Mouse (Mus musculus): ENCODE data around the gene Dysf. TPM values are rescaled to one million over a fixed set of nuclear protein-coding genes. Genes with fewer than 3 reads are reported as not detected.

The Dysf gene
- total and polyA plus RNA-seq, 3 experiments = 0.05 to 0.39 (median 0.38) TPM

DNA sequence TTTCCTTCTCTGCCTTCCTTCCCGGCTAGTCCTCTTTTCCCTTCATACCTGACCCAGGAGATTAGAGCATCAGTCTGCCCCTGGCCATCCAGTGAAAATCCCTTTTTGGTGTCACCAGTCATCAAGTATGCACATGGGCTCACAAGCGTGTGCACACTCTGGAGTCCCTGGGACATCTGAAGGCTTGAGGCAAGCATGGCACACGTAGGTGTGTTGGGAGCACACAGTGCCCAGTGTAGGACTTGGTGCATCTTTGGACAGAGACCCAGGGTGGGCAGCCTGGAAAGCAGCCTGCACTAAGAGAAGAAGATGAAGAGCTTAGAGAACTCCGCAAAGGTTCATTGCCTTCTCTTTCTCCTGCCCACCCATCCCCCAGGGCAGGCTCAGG, 1.5 kb downstream of the Dysf start:
- in situ Hi-C loops (cut with MboI; ENCODE audit: low pct_ligation_motif_present, low pct_unique_long_range_greater_than_20kb, low sequenced_read_pairs) = no loop called here
- H3K9me3 ChIP-seq (replicated peaks; ENCODE audit: low read length) = no peaks in the 10 kb centered on the region
- H3K4me2 ChIP-seq (ENCODE audit: insufficient read depth, low read depth, poor library complexity, severe bottlenecking) = no peak overlapping the region
- no peaks in the 10 kb centered on the region for H3K36me3 ChIP-seq (replicated peaks in 1 of 2; ENCODE audit: control insufficient read depth in 1 of 2, insufficient read depth in 1 of 2, low read length in 1 of 2)
- peaks cover 4% of the 10 kb centered on the region for H3K27me3 ChIP-seq (replicated peaks)
- H3K79me2 ChIP-seq (replicated peaks; ENCODE audit: control insufficient read depth, extremely low read depth, insufficient read depth, poor library complexity, severe bottlenecking) = no peaks in the 10 kb centered on the region
- dilution Hi-C loops (cut with MboI; ENCODE audit: extremely low pct_ligation_motif_present, extremely low pct_unique_long_range_greater_than_20kb, low sequenced_read_pairs) = no loop called here
- no peak overlapping the region for H3K9ac ChIP-seq (ENCODE audit: insufficient read depth, low read depth)
- no peak overlapping the region for H3K4me3 ChIP-seq (replicated peaks in 1 of 3; ENCODE audit: low read depth in 2 of 3, low read length in 2 of 3, poor library complexity in 1 of 3)
- peaks cover 9 to 28% of the 10 kb centered on the region in 2 experiments for H3K4me1 ChIP-seq (ENCODE audit: control insufficient read depth in 1 of 2, insufficient read depth in 2 of 2)
- TF ChIP-seq JUN (IDR thresholded peaks at IDR 0.05; ENCODE audit: insufficient read depth, low read depth, low read length) = no peak
- TF ChIP-seq HCFC1 (IDR thresholded peaks at IDR 0.05; ENCODE audit: low read depth, low read length) = no peak
- no peak for TF ChIP-seq CTCF (conservative IDR thresholded peaks at IDR 0.05 in 1 of 2, IDR thresholded peaks at IDR 0.05 in 1 of 2; ENCODE audit: low read depth in 2 of 2, low read length in 2 of 2)
- no peak for TF ChIP-seq UBTF (IDR thresholded peaks at IDR 0.05; ENCODE audit: low read depth, low read length)
- TF ChIP-seq RCOR1 (conservative IDR thresholded peaks at IDR 0.05; ENCODE audit: low read depth, low read length) = no peak
- no peak for TF ChIP-seq NRF1 (IDR thresholded peaks at IDR 0.05; ENCODE audit: low read depth, low read length)
- TF ChIP-seq ETS1 (conservative IDR thresholded peaks at IDR 0.05; ENCODE audit: low read depth, low read length) = no peak
- TF ChIP-seq GABPA (IDR thresholded peaks at IDR 0.05; ENCODE audit: insufficient replicate concordance, low read depth, low read length) = no peak
- no peak for TF ChIP-seq MYC (IDR thresholded peaks at IDR 0.05; ENCODE audit: low read depth, low read length)
- no peak for DNase-seq (ENCODE audit: extremely low read depth)
- H3K27ac ChIP-seq (ENCODE audit: insufficient read depth, low read depth) = no peak overlapping the region

DNA sequence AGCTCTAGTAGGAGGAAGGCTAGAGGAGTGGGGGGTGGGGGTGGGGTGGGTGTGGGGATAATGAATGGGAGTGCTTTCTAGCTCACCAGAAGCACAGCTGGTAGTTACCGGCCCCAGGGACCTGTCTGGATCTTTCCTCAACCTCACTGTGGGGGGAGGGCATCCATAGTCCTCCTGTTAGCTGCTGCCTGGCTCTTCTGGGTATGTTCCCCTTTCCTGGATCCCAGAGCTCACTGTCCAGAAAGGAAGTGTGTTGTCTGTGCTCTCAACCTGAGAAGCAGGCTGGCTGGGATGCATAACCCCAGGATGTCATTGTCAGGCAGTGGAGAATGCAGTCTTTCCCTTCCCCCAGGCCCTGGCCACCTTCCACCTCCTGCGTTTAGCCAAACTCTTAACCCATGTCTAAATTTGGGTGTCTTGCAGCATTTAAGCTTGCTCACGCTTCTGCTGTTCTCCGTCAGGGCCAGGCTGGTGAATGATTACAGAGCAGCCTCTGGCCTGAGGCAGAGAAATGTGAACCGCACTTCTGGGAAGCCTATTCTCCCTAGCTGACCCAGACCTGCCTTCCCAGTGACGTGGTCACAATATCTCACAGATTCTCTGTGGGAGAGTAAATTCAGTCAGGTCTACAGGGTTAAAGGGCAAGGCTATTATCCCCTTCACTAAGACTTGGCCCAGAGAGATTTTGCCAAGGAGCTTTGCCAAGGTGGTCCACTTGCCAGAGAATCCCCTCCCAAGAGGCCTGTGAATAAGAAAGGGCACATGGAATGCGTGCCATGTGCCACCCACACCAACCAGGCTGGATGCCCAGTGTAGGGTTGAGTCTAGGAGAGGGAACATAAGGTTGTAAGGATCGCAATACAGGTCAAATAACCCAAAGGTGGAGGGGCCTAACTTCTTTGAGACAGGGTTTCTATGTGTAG, 2.2 kb downstream of the Dysf start:
- Histone ChIP-seq H3K4me3 (replicated peaks in 1 of 3; ENCODE audit: low read depth in 2 of 3, low read length in 2 of 3, poor library complexity in 1 of 3) (no peak overlapping the region), H3K9ac (ENCODE audit: insufficient read depth, low read depth) (no peak overlapping the region), H3K9me3 (replicated peaks; ENCODE audit: low read length) (no peaks in the 10 kb centered on the region), H3K27ac (ENCODE audit: insufficient read depth, low read depth) (no peak overlapping the region), H3K79me2 (replicated peaks; ENCODE audit: control insufficient read depth, extremely low read depth, insufficient read depth, poor library complexity, severe bottlenecking) (no peaks in the 10 kb centered on the region), H3K4me2 (ENCODE audit: insufficient read depth, low read depth, poor library complexity, severe bottlenecking) (no peak overlapping the region), H3K4me1 (ENCODE audit: control insufficient read depth in 1 of 2, insufficient read depth in 2 of 2) (peaks cover 9 to 28% of the 10 kb centered on the region in 2 experiments), H3K36me3 (replicated peaks in 1 of 2; ENCODE audit: control insufficient read depth in 1 of 2, insufficient read depth in 1 of 2, low read length in 1 of 2) (no peaks in the 10 kb centered on the region), H3K27me3 (replicated peaks) (peaks cover 4% of the 10 kb centered on the region)
- in situ Hi-C loops (cut with MboI; ENCODE audit: low pct_ligation_motif_present, low pct_unique_long_range_greater_than_20kb, low sequenced_read_pairs) = no loop called here
- no peak for DNase-seq (ENCODE audit: extremely low read depth)
- no peak for TF ChIP-seq ZMIZ1 (IDR thresholded peaks at IDR 0.05; ENCODE audit: low read depth, low read length)
- TF ChIP-seq UBTF (IDR thresholded peaks at IDR 0.05; ENCODE audit: low read depth, low read length) = no peak
- no peak for TF ChIP-seq JUN (IDR thresholded peaks at IDR 0.05; ENCODE audit: insufficient read depth, low read depth, low read length)
- TF ChIP-seq NELFE (IDR thresholded peaks at IDR 0.05; ENCODE audit: low read depth, low read length) = no peak
- TF ChIP-seq SIN3A (IDR thresholded peaks at IDR 0.05; ENCODE audit: low read length) = no peak
- no peak for TF ChIP-seq ZC3H11A (IDR thresholded peaks at IDR 0.05; ENCODE audit: low read depth, low read length)
- no peak for TF ChIP-seq PAX5 (IDR thresholded peaks at IDR 0.05; ENCODE audit: low read length)
- no peak for TF ChIP-seq SMC3 (IDR thresholded peaks at IDR 0.05; ENCODE audit: low read depth, low read length)
- no peak for TF ChIP-seq MAZ (IDR thresholded peaks at IDR 0.05; ENCODE audit: low read depth, low read length)
- TF ChIP-seq EP300 (IDR thresholded peaks at IDR 0.05; ENCODE audit: low read length) = no peak
- TF ChIP-seq ELF1 (IDR thresholded peaks at IDR 0.05; ENCODE audit: low read depth, low read length) = no peak
- no peak for TF ChIP-seq ETS1 (conservative IDR thresholded peaks at IDR 0.05; ENCODE audit: low read depth, low read length)
- TF ChIP-seq TCF12 (IDR thresholded peaks at IDR 0.05; ENCODE audit: low read depth, low read length) = no peak
- TF ChIP-seq POLR2AphosphoS2 (IDR thresholded peaks at IDR 0.05; ENCODE audit: low read depth, low read length) = no peak
- no peak for TF ChIP-seq KAT2A (IDR thresholded peaks at IDR 0.05; ENCODE audit: insufficient replicate concordance, low read length)
- no peak for TF ChIP-seq MXI1 (IDR thresholded peaks at IDR 0.05; ENCODE audit: low read depth, low read length)
- TF ChIP-seq POLR2A (IDR thresholded peaks at IDR 0.05; ENCODE audit: low read depth, low read length) = no peak
- no peak for TF ChIP-seq CHD2 (IDR thresholded peaks at IDR 0.05; ENCODE audit: low read length)
- dilution Hi-C loops (cut with MboI; ENCODE audit: extremely low pct_ligation_motif_present, extremely low pct_unique_long_range_greater_than_20kb, low sequenced_read_pairs) = no loop called here
